Mouse (Mus musculus): ENCODE results near the gene Rabgap1. TPM values are rescaled to one million over a fixed set of nuclear protein-coding genes. Genes with fewer than 3 reads are reported as not detected.

Rabgap1 gene
- 47.0 and 55.1 TPM in 2 replicates for polyA plus RNA-seq (2012; rRNA removed)

- DNase-seq (ENCODE audit: low read depth), result peak; percentile 98
- TF ChIP-seq CTCF (IDR thresholded peaks at IDR 0.05; ENCODE audit: borderline replicate concordance, extremely low read depth, insufficient read depth, insufficient read length) (no peak), POLR2A (IDR thresholded peaks at IDR 0.05; ENCODE audit: borderline replicate concordance, extremely low read depth, insufficient read depth, insufficient read length, poor library complexity, severe bottlenecking) (peak; percentile 66; the same call in 1 of the 2 replicates)
Observed at GRCm38 (mm10) chr2:37442611-37443591, at the start of gene Rabgap1, which contains the start of the genes Zbtb26 and Zbtb6. Gene Rabgap1 (plus strand): TSS chr2:37443279. Gene Zbtb26 (minus strand): TSS chr2:37443135. Gene Zbtb6 (minus strand): TSS chr2:37443171.

GRCm38 (mm10) chr2:37395539-37395938, 47.5 kb upstream of the Rabgap1 start:
- peak; percentile 17 for DNase-seq (ENCODE audit: low read depth)
- TF ChIP-seq CTCF (IDR thresholded peaks at IDR 0.05; ENCODE audit: borderline replicate concordance, extremely low read depth, insufficient read depth, insufficient read length) (no peak), POLR2A (IDR thresholded peaks at IDR 0.05; ENCODE audit: borderline replicate concordance, extremely low read depth, insufficient read depth, insufficient read length, poor library complexity, severe bottlenecking) (no peak)

GRCm38 (mm10) chr2:37421903-37422302, 21.2 kb upstream of the Rabgap1 start:
- TF ChIP-seq POLR2A (IDR thresholded peaks at IDR 0.05; ENCODE audit: borderline replicate concordance, extremely low read depth, insufficient read depth, insufficient read length, poor library complexity, severe bottlenecking) (no peak), CTCF (IDR thresholded peaks at IDR 0.05; ENCODE audit: borderline replicate concordance, extremely low read depth, insufficient read depth, insufficient read length) (no peak)

GRCm38 (mm10) chr2:37422306-37423304, 20.5 kb upstream of the Rabgap1 start, which contains the start of gene Rc3h2:
Gene Rc3h2 (minus strand): TSS chr2:37422903.
- no peak for TF ChIP-seq CTCF (IDR thresholded peaks at IDR 0.05; ENCODE audit: borderline replicate concordance, extremely low read depth, insufficient read depth, insufficient read length)
- peak; percentile 92; the same call in 1 of the 2 replicates for TF ChIP-seq POLR2A (IDR thresholded peaks at IDR 0.05; ENCODE audit: borderline replicate concordance, extremely low read depth, insufficient read depth, insufficient read length, poor library complexity, severe bottlenecking)
- peak; percentile 99 for DNase-seq (ENCODE audit: low read depth)

More at GRCm38 (mm10) chr2:37421903-37422302, 21.2 kb upstream of the Rabgap1 start:
- peak; percentile 0 for DNase-seq (ENCODE audit: low read depth)

GRCm38 (mm10) chr2:37423671-37424070, 19.4 kb upstream of the Rabgap1 start:
- TF ChIP-seq POLR2A (IDR thresholded peaks at IDR 0.05; ENCODE audit: borderline replicate concordance, extremely low read depth, insufficient read depth, insufficient read length, poor library complexity, severe bottlenecking) (no peak), CTCF (IDR thresholded peaks at IDR 0.05; ENCODE audit: borderline replicate concordance, extremely low read depth, insufficient read depth, insufficient read length) (no peak)
- DNase-seq (ENCODE audit: low read depth), result peak; percentile 14

- TF ChIP-seq POLR2A (IDR thresholded peaks at IDR 0.05; ENCODE audit: borderline replicate concordance, extremely low read depth, insufficient read depth, insufficient read length, poor library complexity, severe bottlenecking) (peak; percentile 21; the same call in 1 of the 2 replicates), CTCF (IDR thresholded peaks at IDR 0.05; ENCODE audit: borderline replicate concordance, extremely low read depth, insufficient read depth, insufficient read length) (0 out of 2 replicates have a peak, but pooled peaks have one; percentile 0)
- peak; percentile 98 for DNase-seq (ENCODE audit: low read depth)
Observed at GRCm38 (mm10) chr2:37430593-37431464, 12.2 kb upstream of the Rabgap1 start.

DNA sequence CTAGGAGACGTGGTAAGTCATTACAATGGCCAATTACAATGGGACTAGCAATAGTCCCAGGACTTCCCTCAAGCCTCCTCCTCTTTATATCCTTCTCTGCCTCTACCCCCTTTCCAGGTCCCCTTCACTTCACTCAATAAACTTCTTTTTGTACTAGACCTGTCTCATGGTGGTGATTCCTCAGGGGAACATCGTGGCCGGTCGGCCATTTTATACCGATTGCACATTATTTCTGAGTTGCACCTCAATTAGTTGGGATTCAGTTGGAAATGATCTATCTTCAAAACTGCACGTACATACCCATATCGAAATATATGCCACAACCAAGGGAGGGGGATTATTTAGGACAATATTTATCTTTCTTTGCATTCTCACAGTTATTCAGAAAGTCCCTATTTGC, 11.5 kb upstream of the Rabgap1 start:
- DNase-seq (ENCODE audit: low read depth), result peak; percentile 50
- TF ChIP-seq POLR2A (IDR thresholded peaks at IDR 0.05; ENCODE audit: borderline replicate concordance, extremely low read depth, insufficient read depth, insufficient read length, poor library complexity, severe bottlenecking), result no peak
- no peak for TF ChIP-seq CTCF (IDR thresholded peaks at IDR 0.05; ENCODE audit: borderline replicate concordance, extremely low read depth, insufficient read depth, insufficient read length)

DNA sequence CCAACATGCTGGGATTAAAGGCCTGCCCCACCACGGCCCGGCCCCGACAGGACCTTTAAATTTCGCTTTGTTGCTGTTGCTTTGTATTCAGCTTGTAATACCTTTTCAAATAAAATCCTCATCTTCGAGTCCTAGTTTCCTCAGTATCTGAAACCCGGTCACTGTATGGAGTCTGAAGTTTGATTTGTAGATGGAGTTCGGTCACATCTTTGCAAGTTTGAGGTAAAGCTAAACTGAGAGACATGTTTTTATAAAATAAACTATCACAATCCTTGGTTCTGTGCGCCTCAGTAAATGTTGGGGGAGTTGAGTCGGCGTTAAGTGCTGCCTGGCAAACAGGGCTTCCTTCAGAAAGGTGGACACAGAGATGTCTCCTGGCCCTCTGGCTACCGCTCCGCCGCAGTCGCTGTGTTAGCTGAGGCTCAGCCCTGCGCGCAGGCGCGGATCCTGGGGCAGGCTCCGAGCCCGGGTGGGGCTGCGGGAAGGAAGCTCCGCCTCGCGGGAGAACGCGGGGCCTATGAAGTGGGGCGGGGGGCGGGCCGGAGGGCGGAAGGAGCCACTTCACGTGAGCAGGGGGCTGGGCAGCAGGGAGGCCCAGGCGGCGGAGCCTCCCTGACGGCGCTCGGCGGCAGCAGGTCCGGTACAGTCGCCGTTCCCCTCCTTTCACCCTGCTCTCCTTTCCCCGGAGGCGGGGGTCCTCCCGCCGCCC, 8.7 kb downstream of the Rabgap1 start:
- no peak for TF ChIP-seq CTCF (IDR thresholded peaks at IDR 0.05; ENCODE audit: borderline replicate concordance, extremely low read depth, insufficient read depth, insufficient read length)
- peak; percentile 99 for TF ChIP-seq POLR2A (IDR thresholded peaks at IDR 0.05; ENCODE audit: borderline replicate concordance, extremely low read depth, insufficient read depth, insufficient read length, poor library complexity, severe bottlenecking)

DNA sequence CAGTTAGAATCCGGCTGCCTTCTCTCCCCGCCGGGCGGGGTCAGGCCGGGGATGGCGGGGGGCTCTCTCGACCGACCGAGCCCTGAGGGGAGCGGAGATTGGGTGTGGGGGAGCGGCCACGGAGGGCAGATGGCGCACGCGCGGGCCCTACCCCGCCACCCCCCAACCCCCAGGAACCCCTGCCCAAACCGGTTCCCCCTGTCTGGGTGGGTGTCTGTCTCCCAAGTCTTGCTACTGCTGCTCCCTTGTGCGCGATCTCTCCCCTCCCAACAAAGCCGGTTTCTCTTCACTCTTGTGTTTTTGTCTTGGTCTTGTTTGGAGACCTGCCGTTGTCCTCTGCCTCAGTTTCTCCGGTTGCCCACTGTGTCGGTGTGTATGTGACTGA, 9.3 kb downstream of the Rabgap1 start:
- no peak for DNase-seq (ENCODE audit: low read depth)
- TF ChIP-seq POLR2A (IDR thresholded peaks at IDR 0.05; ENCODE audit: borderline replicate concordance, extremely low read depth, insufficient read depth, insufficient read length, poor library complexity, severe bottlenecking) (no peak), CTCF (IDR thresholded peaks at IDR 0.05; ENCODE audit: borderline replicate concordance, extremely low read depth, insufficient read depth, insufficient read length) (no peak)

More for the DNA sequence above, 8.7 kb downstream of the Rabgap1 start:
- DNase-seq (ENCODE audit: low read depth), result peak; percentile 98
